Mouse (Mus musculus) ES-E14 (cell line): ENCODE data around the gene Zcchc7. TPM values are rescaled to one million over a fixed set of nuclear protein-coding genes. Genes with fewer than 3 reads are reported as not detected.
A peak's percentile ranks its signal among the peaks of the same experiment; 100 is the strongest.

Experiments used
- DNase-seq: peaks from one replicate; pipeline ENCODE4 v3.0.0-alpha.2; 2013; ENCODE audit warnings: low read depth, low spot score
- H3K27ac ChIP-seq: 2 replicates; pipeline ENCODE4 v1.5.1; 2012; ENCODE audit warnings: low read depth, mild to moderate bottlenecking, low read length, moderate library complexity, mixed read lengths; ENCODE audit not compliant: poor library complexity, insufficient read depth, severe bottlenecking
- H3K36me3 ChIP-seq: 2 replicates; pipeline ENCODE4 v1.6.1; 2012; ENCODE audit warnings: mild to moderate bottlenecking, low read length, moderate library complexity, mixed read lengths; ENCODE audit not compliant: control insufficient read depth, poor library complexity, insufficient read depth, severe bottlenecking
- H3K4me1 ChIP-seq, 2 experiments: fragments of 150-350 bp in 1 of 2; sonication (generic) in 1 of 2; 2 replicates each; pipeline ENCODE4 v1.6.1; 2012; ENCODE audit warnings: low read length in 2 of 2, mild to moderate bottlenecking in 1 of 2, mixed read lengths in 1 of 2; ENCODE audit not compliant: control insufficient read depth in 2 of 2, insufficient read depth in 2 of 2, poor library complexity in 1 of 2
- H3K4me3 ChIP-seq, 2 experiments: fragments of 150-350 bp in 1 of 2; sonication (generic) in 1 of 2; 2 replicates each; pipeline ENCODE4 v1.5.1; 2012; ENCODE audit warnings: low read length in 2 of 2, low read depth in 1 of 2, mild to moderate bottlenecking in 1 of 2, mixed read lengths in 1 of 2; ENCODE audit not compliant: insufficient read depth in 1 of 2, poor library complexity in 1 of 2, severe bottlenecking in 1 of 2
- H3K9ac ChIP-seq: 2 replicates; pipeline ENCODE4 v1.6.1; 2012; ENCODE audit warnings: low read depth, mild to moderate bottlenecking, low read length, mixed read lengths; ENCODE audit not compliant: poor library complexity, insufficient read depth, severe bottlenecking
- H3K9me3 ChIP-seq: fragments of 150-350 bp; sonication (generic); 2 replicates; pipeline ENCODE4 v1.6.1; 2012; ENCODE audit warnings: low read depth, mild to moderate bottlenecking, low read length; ENCODE audit not compliant: control insufficient read depth, insufficient read depth
- CHD2 ChIP-seq: IDR thresholded peaks from 2 replicates; pipeline ENCODE4 v1.6.1; 2014; ENCODE audit warnings: mild to moderate bottlenecking, low read depth, low read length, inconsistent platforms
- HCFC1 ChIP-seq: IDR thresholded peaks from 2 replicates; pipeline ENCODE4 v1.6.1; 2012; ENCODE audit warnings: low read length, inconsistent platforms, borderline replicate concordance; ENCODE audit not compliant: insufficient read depth
- MAFK ChIP-seq: IDR thresholded peaks from 2 replicates; pipeline ENCODE4 v1.6.1; 2014; ENCODE audit warnings: mild to moderate bottlenecking, low read depth, low read length, inconsistent platforms; ENCODE audit not compliant: insufficient read depth
- ZC3H11A ChIP-seq: IDR thresholded peaks from 2 replicates; pipeline ENCODE4 v1.6.1; 2012; ENCODE audit warnings: low read depth, mild to moderate bottlenecking, inconsistent platforms, low read length, borderline replicate concordance
- ZNF384 ChIP-seq: IDR thresholded peaks from 2 replicates; pipeline ENCODE4 v1.6.1; 2012; ENCODE audit warnings: low read depth, low read length, inconsistent platforms
- in situ Hi-C, 2 experiments: fragments of 600-800 bp; cut with MboI; formaldehyde crosslinking; loops; one replicate each; pipeline ENCODE4 v1.15.1; 2025; ENCODE audit warnings: low sequenced_read_pairs in 2 of 2, inconsistent platforms in 1 of 2; ENCODE audit not compliant: unreplicated experiment in 2 of 2
- total RNA-seq: library from RNA; depleted of rRNA; stranded (reverse); fragments of 300-350 nt; gene quantifications from 2 replicates; pipeline ENCODE4 v1.2.3, GENCODE M21; 2012

Zcchc7 gene
- total RNA-seq, 1 experiment = 25.1 TPM

DNA sequence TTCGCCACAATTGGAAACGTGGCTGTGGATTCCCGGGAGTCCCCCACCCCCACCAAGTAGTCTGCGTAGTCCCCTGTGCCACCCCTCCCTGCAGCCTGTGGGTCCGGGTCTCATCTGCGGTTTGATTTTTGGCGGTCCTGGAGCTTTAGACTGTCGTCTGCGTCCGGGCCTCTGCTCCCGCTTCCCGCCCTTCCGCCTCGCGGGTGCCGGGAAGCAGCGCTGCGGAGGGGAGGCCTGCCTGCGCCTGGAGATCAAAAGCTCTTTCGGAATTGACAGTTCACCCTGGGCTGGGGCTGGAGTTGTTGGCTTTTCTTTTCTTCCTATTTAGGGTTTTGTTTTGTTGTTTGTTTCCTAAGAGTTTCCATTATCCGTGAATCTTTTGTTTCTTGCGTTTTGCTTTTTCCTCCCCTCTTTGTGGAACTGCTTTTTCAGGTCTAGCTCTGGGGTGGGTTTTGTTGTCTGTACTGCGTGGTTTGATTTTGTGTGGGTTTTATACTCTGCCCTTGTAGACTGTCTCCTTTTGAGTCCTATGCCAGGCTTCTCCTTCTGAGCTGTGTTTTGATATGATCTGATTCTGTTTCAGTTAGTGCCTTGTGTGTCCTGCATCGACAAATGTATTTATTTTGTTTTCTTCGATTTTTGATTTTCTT lies 43.5 kb upstream of the Zcchc7 start:
- no peak overlapping the region for H3K9ac ChIP-seq
- H3K9me3 ChIP-seq = no peaks in the 10 kb centered on the region
- peaks cover 0 to 2% of the 10 kb centered on the region in 2 experiments; a peak in 1 of 4 replicates for H3K4me1 ChIP-seq
- in situ Hi-C loops = no loop called here
- H3K36me3 ChIP-seq = no peaks in the 10 kb centered on the region
- DNase-seq = peak; percentile 6
- peak overlapping the region; percentile 34 to 57 for H3K4me3 ChIP-seq
- H3K27ac ChIP-seq = no peak overlapping the region
- TF ChIP-seq MAFK = no peak
- no peak for TF ChIP-seq ZC3H11A
- TF ChIP-seq HCFC1 = no peak
- no peak for TF ChIP-seq CHD2
- no peak for TF ChIP-seq ZNF384

DNA sequence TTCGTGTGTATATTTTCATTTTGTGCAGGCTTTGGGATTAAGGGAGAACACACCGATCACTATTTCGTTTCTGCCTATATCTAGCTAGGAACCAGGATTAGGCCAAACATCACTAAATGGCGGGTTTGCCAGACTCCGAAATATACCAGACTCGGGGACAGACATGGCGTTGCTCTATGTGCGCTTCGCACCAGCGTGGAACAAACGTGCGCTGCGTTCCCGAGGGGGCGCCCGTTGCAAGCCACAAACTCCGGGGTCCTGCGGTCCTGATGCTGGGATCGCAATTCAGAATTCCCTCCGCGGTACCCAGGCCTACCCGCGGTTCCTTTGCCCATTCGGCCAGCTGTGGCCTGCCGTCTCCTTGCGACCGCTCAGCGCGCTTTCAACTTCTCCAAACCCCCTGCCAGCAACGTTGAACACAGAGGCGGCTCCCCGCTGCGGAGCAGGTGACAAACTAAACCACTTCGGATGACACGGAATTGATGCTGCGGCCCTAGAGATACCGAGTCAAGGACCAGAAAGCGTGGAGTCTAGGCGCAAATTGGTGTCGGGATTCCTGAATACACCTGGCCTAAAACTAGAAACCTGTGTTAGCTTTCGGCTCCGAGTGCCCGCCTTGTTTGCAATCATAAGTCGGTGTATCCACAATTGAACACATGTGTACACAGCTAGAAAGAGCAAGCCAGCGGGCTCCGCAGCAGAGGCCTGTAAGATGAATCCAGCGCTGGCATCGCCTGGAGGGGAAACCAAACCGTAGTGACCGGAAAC lies 42.7 kb upstream of the Zcchc7 start:
- TF ChIP-seq ZNF384 = no peak
- no peak for TF ChIP-seq MAFK
- no peak for TF ChIP-seq CHD2
- no peak for TF ChIP-seq ZC3H11A
- no peak for TF ChIP-seq HCFC1
- peak; percentile 26 for DNase-seq
- H3K9me3 ChIP-seq = no peaks in the 10 kb centered on the region
- H3K9ac ChIP-seq = no peak overlapping the region
- H3K36me3 ChIP-seq = no peaks in the 10 kb centered on the region
- H3K4me1 ChIP-seq = peaks cover 0 to 2% of the 10 kb centered on the region in 2 experiments; a peak in 1 of 4 replicates
- H3K27ac ChIP-seq = no peak overlapping the region
- H3K4me3 ChIP-seq = peak overlapping the region; percentile 8 to 10; a peak in 2 of 4 replicates
- in situ Hi-C loops = no loop called here

DNA sequence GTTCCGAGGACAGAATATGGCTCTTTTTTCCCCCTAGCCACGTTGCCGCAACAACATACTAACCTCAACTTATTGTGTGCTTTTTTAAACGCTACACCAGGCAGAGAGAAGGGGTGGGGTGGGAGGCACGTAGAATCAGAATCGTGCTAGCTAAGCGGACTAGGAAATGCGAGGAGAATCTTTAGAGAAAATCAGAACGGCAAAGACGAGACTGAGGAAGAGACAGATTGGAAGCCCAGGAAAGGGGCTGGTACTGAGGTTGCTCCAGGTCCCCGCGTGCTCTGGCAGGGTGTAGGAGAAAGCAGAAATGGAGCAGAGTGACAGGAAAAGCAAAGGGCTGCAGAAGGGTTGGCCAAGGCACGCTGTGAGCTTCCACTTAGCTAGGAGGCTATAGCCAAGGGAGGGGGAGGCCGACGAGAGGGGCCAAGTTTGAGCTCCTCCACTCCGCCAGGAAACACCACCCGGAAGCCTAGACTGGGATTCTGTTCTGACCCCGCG lies 42.1 kb upstream of the Zcchc7 start:
- Histone ChIP-seq H3K9me3 (no peaks in the 10 kb centered on the region), H3K36me3 (no peaks in the 10 kb centered on the region), H3K9ac (no peak overlapping the region), H3K4me3 (peak overlapping the region; percentile 18 to 31; a peak in 2 of 4 replicates), H3K27ac (no peak overlapping the region), H3K4me1 (peaks cover 0 to 2% of the 10 kb centered on the region in 2 experiments; a peak in 1 of 4 replicates)
- peak; percentile 15 for DNase-seq
- TF ChIP-seq ZC3H11A = no peak
- TF ChIP-seq HCFC1 = no peak
- in situ Hi-C loops = no loop called here

DNA sequence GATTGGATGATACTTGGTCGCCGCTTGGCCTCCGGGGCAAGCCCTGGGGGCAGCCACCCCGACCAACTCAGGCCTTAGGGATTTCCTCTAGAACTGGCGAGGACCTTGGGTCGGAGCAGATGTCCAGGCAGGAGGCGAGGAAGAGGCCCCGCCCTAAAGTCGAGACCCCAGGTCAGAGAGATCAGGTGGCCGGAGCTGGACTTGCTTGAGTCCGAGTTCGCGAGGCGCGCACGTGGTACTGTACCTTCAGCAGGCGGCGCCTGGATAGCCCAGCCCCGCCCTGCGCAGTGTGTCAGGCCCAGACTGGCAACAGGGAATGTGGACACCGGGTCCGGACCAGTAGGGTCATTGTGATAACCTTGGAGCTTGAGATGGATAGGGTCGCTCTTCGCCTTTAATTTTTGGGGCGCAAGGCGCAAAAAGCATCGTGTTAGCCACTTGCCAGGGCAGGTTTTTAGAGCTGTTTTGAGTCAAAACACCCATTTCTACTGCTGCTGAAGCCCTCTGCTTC lies 41.5 kb upstream of the Zcchc7 start:
- in situ Hi-C loops = no loop called here
- no peaks in the 10 kb centered on the region for H3K9me3 ChIP-seq
- peak overlapping the region; percentile 18 to 31; a peak in 2 of 4 replicates for H3K4me3 ChIP-seq
- H3K4me1 ChIP-seq = peaks cover 0 to 2% of the 10 kb centered on the region in 2 experiments; a peak in 1 of 4 replicates
- no peaks in the 10 kb centered on the region for H3K36me3 ChIP-seq
- H3K27ac ChIP-seq = no peak overlapping the region
- no peak overlapping the region for H3K9ac ChIP-seq
- TF ChIP-seq HCFC1 = no peak
- no peak for TF ChIP-seq ZNF384
- no peak for TF ChIP-seq ZC3H11A
- TF ChIP-seq MAFK = no peak
- TF ChIP-seq CHD2 = no peak
- no peak for DNase-seq
